Mouse (Mus musculus): ENCODE measurements around the gene Zfp341. TPM values are rescaled to one million over a fixed set of nuclear protein-coding genes. Genes with fewer than 3 reads are reported as not detected.

Zfp341 gene
- polyA plus RNA-seq, 2 experiments = 1.1 to 3.6 TPM

DNA sequence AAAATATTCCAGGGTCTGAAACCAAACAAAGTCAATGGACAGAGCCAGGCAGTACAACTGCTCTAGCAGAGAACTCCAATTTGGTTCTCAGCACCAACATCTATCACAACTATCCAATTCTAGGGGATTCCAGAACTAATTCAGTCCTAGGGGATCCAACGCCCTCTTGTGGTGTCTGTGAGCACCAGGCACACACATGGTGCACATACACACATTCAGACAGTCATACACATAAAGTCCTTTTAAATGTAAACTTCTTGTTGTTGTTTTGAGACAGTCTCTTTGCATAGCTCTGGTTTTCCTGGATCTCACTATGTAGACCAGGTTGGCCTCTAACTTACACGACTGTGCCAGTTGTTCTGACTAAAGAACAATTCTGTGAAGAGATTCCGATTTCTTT, 37.3 kb downstream of the Zfp341 start:
- no peak for DNase-seq (ENCODE audit: low read depth in 3 of 3, low spot score in 3 of 3)
- 71% methylated on average over 3 of the region's 3 CpGs for WGBS (ENCODE audit: insufficient replicate concordance)
- no peak overlapping the region for H3K27ac ChIP-seq

DNA sequence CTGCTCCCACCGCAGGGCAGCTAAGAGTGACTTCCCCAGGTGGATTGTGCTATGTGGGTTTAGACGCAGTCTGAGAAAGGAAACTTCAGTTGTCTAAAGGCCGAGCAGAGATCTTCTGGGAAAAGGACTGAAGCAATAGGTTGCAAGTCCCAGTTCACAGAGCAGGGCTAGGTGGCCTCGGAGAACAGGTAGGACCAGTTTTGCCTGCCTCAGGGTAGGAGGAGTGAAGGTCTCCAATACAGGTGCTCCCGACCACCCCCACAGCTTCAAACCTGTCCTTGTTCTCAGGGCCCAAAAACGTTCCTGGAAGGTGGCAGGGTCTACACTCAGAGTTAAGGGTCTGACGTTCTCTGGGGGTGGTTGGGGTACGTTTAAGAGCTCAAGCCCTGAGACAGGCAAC, 38.3 kb downstream of the Zfp341 start, which contains the start of gene Chmp4b:
Gene Chmp4b (plus strand): TSS at position 343 of the 400 bp plus-strand sequence.
- no peaks in the 10 kb centered on the region for H3K27me3 ChIP-seq (ENCODE audit: control insufficient read depth, insufficient read depth, low read length)
- WGBS (ENCODE audit: insufficient replicate concordance) = 49% methylated on average over 8 of the region's 8 CpGs
- no peak within 1 kb of the TSS for H3K9ac ChIP-seq (replicated peaks)
- TF ChIP-seq EP300 (IDR thresholded peaks at IDR 0.05; ENCODE audit: low read depth) = no peak
- no peak for TF ChIP-seq CTCF (IDR thresholded peaks at IDR 0.05; ENCODE audit: low read depth)
- H3K36me3 ChIP-seq (replicated peaks; ENCODE audit: control insufficient read depth, insufficient read depth, low read depth) = no peaks in the 10 kb centered on the region
- no peak within 1 kb of the TSS for H3K27ac ChIP-seq
- peaks cover 7 to 9% of the 10 kb centered on the region in 2 experiments for H3K4me1 ChIP-seq (replicated peaks; ENCODE audit: control insufficient read depth in 2 of 2, insufficient read depth in 2 of 2, low read length in 1 of 2)
- ATAC-seq (ENCODE audit: insufficient read depth) = no peak
- no peak for DNase-seq (ENCODE audit: low read depth in 3 of 3, low spot score in 3 of 3)
- no peak within 1 kb of the TSS for H3K4me2 ChIP-seq (ENCODE audit: low read depth)
- H3K9me3 ChIP-seq (ENCODE audit: control insufficient read depth, low read length) = no peaks in the 10 kb centered on the region
- H3K4me3 ChIP-seq (ENCODE audit: insufficient read depth in 1 of 2, low read depth in 2 of 2, low read length in 2 of 2) = no peak within 1 kb of the TSS

More for the DNA sequence above, 37.3 kb downstream of the Zfp341 start:
- Histone ChIP-seq H3K36me3 (replicated peaks; ENCODE audit: control insufficient read depth, insufficient read depth, low read depth) (no peaks in the 10 kb centered on the region; the same call in 1 of the 2 replicates), H3K4me1 (replicated peaks; ENCODE audit: control insufficient read depth in 2 of 2, insufficient read depth in 2 of 2, low read length in 1 of 2) (0 out of 4 replicates have a peak, but pooled peaks cover 0 to 3% of the 10 kb centered on the region in 2 experiments), H3K4me3 (ENCODE audit: insufficient read depth in 1 of 2, low read depth in 2 of 2, low read length in 2 of 2) (no peak overlapping the region), H3K27me3 (ENCODE audit: control insufficient read depth, insufficient read depth, low read length) (no peaks in the 10 kb centered on the region), H3K9me3 (ENCODE audit: control insufficient read depth, low read length) (no peaks in the 10 kb centered on the region), H3K4me2 (ENCODE audit: low read depth) (no peak overlapping the region), H3K9ac (replicated peaks) (no peak overlapping the region)
- TF ChIP-seq EP300 (IDR thresholded peaks at IDR 0.05; ENCODE audit: low read depth) (no peak), CTCF (IDR thresholded peaks at IDR 0.05; ENCODE audit: low read depth) (peak; percentile 28; the same call in 1 of the 2 replicates)
- ATAC-seq (ENCODE audit: insufficient read depth) = no peak

- no peak overlapping the region for H3K4me2 ChIP-seq (ENCODE audit: low read depth)
- TF ChIP-seq EP300 (IDR thresholded peaks at IDR 0.05; ENCODE audit: low read depth) (no peak), CTCF (IDR thresholded peaks at IDR 0.05; ENCODE audit: low read depth) (no peak)
- ATAC-seq (ENCODE audit: insufficient read depth) (no peak), DNase-seq (ENCODE audit: low read depth in 3 of 3, low spot score in 3 of 3) (no peak)
- H3K4me1 ChIP-seq (replicated peaks; ENCODE audit: control insufficient read depth in 2 of 2, insufficient read depth in 2 of 2, low read length in 1 of 2) = peaks cover 23 to 29% of the 10 kb centered on the region in 2 experiments
- 87% methylated on average over 12 of the region's 12 CpGs for WGBS (ENCODE audit: insufficient replicate concordance)
- no peaks in the 10 kb centered on the region for H3K27me3 ChIP-seq (ENCODE audit: control insufficient read depth, insufficient read depth, low read length)
- H3K27ac ChIP-seq = no peak overlapping the region
- H3K9me3 ChIP-seq (ENCODE audit: control insufficient read depth, low read length) = no peaks in the 10 kb centered on the region
- no peak overlapping the region for H3K9ac ChIP-seq (replicated peaks)
- H3K36me3 ChIP-seq (replicated peaks; ENCODE audit: control insufficient read depth, insufficient read depth, low read depth) = no peaks in the 10 kb centered on the region
- no peak overlapping the region for H3K4me3 ChIP-seq (ENCODE audit: insufficient read depth in 1 of 2, low read depth in 2 of 2, low read length in 2 of 2)
These were observed 41.9 kb downstream of the Zfp341 start for GRCm38 (mm10) chr2:154654976-154655375.

GRCm38 (mm10) chr2:154655878-154656414, 42.8 kb downstream of the Zfp341 start:
- Histone ChIP-seq H3K9ac (replicated peaks) (peak overlapping the region; percentile 60), H3K4me2 (ENCODE audit: low read depth) (peak overlapping the region; percentile 66), H3K27me3 (ENCODE audit: control insufficient read depth, insufficient read depth, low read length) (no peaks in the 10 kb centered on the region), H3K27ac (peak overlapping the region; percentile 64), H3K4me1 (replicated peaks; ENCODE audit: control insufficient read depth in 2 of 2, insufficient read depth in 2 of 2, low read length in 1 of 2) (peaks cover 23 to 29% of the 10 kb centered on the region in 2 experiments), H3K36me3 (replicated peaks; ENCODE audit: control insufficient read depth, insufficient read depth, low read depth) (no peaks in the 10 kb centered on the region; the same call in 1 of the 2 replicates), H3K4me3 (ENCODE audit: insufficient read depth in 1 of 2, low read depth in 2 of 2, low read length in 2 of 2) (peak overlapping the region; percentile 22 to 98; a peak in 2 of 4 replicates), H3K9me3 (ENCODE audit: control insufficient read depth, low read length) (no peaks in the 10 kb centered on the region)
- no peak for ATAC-seq (ENCODE audit: insufficient read depth)
- WGBS (ENCODE audit: insufficient replicate concordance) = 51% methylated on average over 2 of the region's 2 CpGs
- TF ChIP-seq EP300 (IDR thresholded peaks at IDR 0.05; ENCODE audit: low read depth) = no peak
- no peak for TF ChIP-seq CTCF (IDR thresholded peaks at IDR 0.05; ENCODE audit: low read depth)
- DNase-seq (ENCODE audit: low read depth in 3 of 3, low spot score in 3 of 3) = no peak

DNA sequence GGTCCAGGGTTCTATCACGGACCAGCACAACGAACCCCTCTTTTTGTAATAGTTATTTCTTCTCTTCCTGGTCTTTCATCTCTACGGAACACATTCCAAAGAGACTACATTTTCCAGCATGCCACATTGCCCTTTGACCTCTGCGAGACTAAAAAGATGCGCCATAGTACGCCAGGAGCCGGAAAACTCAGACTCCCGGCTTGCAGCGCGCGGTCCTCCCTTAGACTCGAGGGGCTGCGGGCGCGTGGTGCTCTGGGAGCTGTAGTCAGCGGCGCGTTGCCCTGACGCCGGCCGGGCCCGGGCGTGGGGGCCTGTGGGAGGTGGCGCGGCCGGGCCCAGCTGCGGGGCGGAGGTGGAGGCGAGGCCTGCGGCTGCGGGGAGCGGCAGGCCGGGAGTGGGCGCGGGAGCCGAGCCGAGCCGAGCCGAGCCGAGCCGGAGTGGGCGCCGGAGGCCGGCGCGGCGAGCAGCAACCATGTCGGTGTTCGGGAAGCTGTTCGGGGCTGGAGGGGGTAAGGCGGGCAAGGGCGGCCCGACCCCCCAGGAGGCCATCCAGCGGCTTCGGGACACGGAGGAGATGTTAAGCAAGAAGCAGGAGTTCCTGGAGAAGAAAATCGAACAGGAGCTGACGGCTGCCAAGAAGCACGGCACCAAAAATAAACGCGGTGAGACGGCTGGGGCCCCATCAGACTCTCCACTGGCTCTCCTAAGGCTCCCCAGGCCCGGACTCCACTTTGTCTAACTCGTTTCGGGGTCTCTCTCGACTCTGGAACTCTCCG, 43.8 kb downstream of the Zfp341 start:
- peaks cover 23 to 29% of the 10 kb centered on the region in 2 experiments for H3K4me1 ChIP-seq (replicated peaks; ENCODE audit: control insufficient read depth in 2 of 2, insufficient read depth in 2 of 2, low read length in 1 of 2)
- no peak for TF ChIP-seq EP300 (IDR thresholded peaks at IDR 0.05; ENCODE audit: low read depth)
- TF ChIP-seq CTCF (IDR thresholded peaks at IDR 0.05; ENCODE audit: low read depth) = no peak
- DNase-seq (ENCODE audit: low read depth in 3 of 3, low spot score in 3 of 3) = peak; percentile 97
- under 1% methylated on average over 67 of the region's 67 CpGs for WGBS (ENCODE audit: insufficient replicate concordance)
- peak overlapping the region; percentile 98 for H3K9ac ChIP-seq (replicated peaks)
- no peaks in the 10 kb centered on the region for H3K27me3 ChIP-seq (ENCODE audit: control insufficient read depth, insufficient read depth, low read length)
- ATAC-seq (ENCODE audit: insufficient read depth) = peak; percentile 99
- peaks cover 4% of the 10 kb centered on the region; the same call in 1 of the 2 replicates for H3K36me3 ChIP-seq (replicated peaks; ENCODE audit: control insufficient read depth, insufficient read depth, low read depth)
- no peaks in the 10 kb centered on the region for H3K9me3 ChIP-seq (ENCODE audit: control insufficient read depth, low read length)
- H3K4me3 ChIP-seq (ENCODE audit: insufficient read depth in 1 of 2, low read depth in 2 of 2, low read length in 2 of 2) = peak overlapping the region; percentile 95 to 98
- H3K4me2 ChIP-seq (ENCODE audit: low read depth) = peak overlapping the region; percentile 77
- peak overlapping the region; percentile 91 for H3K27ac ChIP-seq
